Mouse (Mus musculus) liver, adult (tissue): ENCODE results near the gene Spata13.

Source experiments
- GATA4 ChIP-seq: IDR thresholded peaks from 2 replicates; pipeline ENCODE4 v1.6.1; 2014; ENCODE audit warnings: mild to moderate bottlenecking, low read length; ENCODE audit not compliant: insufficient replicate concordance

Gene Spata13

GRCm38 (mm10) chr14:60686733-60687132 lies 52.9 kb downstream of the Spata13 start:
- no peak for TF ChIP-seq GATA4

GRCm38 (mm10) chr14:60687241-60687640 lies 53.4 kb downstream of the Spata13 start:
- no peak for TF ChIP-seq GATA4

GRCm38 (mm10) chr14:60688509-60689205 lies 54.9 kb downstream of the Spata13 start:
- TF ChIP-seq GATA4 = no peak

- TF ChIP-seq GATA4 = no peak
Measured at GRCm38 (mm10) chr14:60689768-60690167, 56.0 kb downstream of the Spata13 start.

- TF ChIP-seq GATA4 = no peak
Measured at GRCm38 (mm10) chr14:60690631-60691030, 56.8 kb downstream of the Spata13 start.

GRCm38 (mm10) chr14:60693122-60693536 lies 59.3 kb downstream of the Spata13 start:
- TF ChIP-seq GATA4 = no peak

GRCm38 (mm10) chr14:60693666-60694065 lies 59.9 kb downstream of the Spata13 start:
- TF ChIP-seq GATA4 = no peak

- no peak for TF ChIP-seq GATA4
Measured at GRCm38 (mm10) chr14:60694215-60694997, 60.6 kb downstream of the Spata13 start.

GRCm38 (mm10) chr14:60697351-60697750 lies 63.5 kb downstream of the Spata13 start:
- no peak for TF ChIP-seq GATA4

GRCm38 (mm10) chr14:60698980-60699379 lies 65.2 kb downstream of the Spata13 start:
- TF ChIP-seq GATA4 = no peak

- TF ChIP-seq GATA4 = no peak
Measured at GRCm38 (mm10) chr14:60702377-60703140, 68.8 kb downstream of the Spata13 start.

- TF ChIP-seq GATA4 = no peak
Measured at GRCm38 (mm10) chr14:60704510-60704909, 70.7 kb downstream of the Spata13 start.

GRCm38 (mm10) chr14:60704961-60705360 lies 71.2 kb downstream of the Spata13 start:
- no peak for TF ChIP-seq GATA4

GRCm38 (mm10) chr14:60709192-60709591 lies 75.4 kb downstream of the Spata13 start:
- TF ChIP-seq GATA4 = no peak

GRCm38 (mm10) chr14:60709749-60710148 lies 75.9 kb downstream of the Spata13 start:
- no peak for TF ChIP-seq GATA4

- TF ChIP-seq GATA4 = no peak
Measured at GRCm38 (mm10) chr14:60711161-60711560, 77.4 kb downstream of the Spata13 start.
